Mouse (Mus musculus) thymus, postnatal 25 days (tissue): ENCODE measurements around the gene Olfr1323.

ENCODE experiments used
- DNase-seq: peaks from one replicate; pipeline ENCODE4 v3.0.0; 2022

Gene Olfr1323

GRCm38 (mm10) chrX:50019259-50019658 is at the start of gene Olfr1323:
Gene Olfr1323, minus strand, starts transcription at chrX:50019359.
- DNase-seq, result no peak

- no peak for DNase-seq
These were observed 6.9 kb downstream of the Olfr1323 start for GRCm38 (mm10) chrX:50012242-50012641.
